Mouse (Mus musculus): ENCODE data around the gene Rora. TPM values are rescaled to one million over a fixed set of nuclear protein-coding genes. Genes with fewer than 3 reads are reported as not detected.

Gene Rora
- polyA plus RNA-seq, 1 experiment = 4.5 TPM

GRCm38 (mm10) chr9:69384905-69385304 is 731.3 kb downstream of the Rora start:
- Histone ChIP-seq H3K4me1 (ENCODE audit: control insufficient read depth, insufficient read depth, insufficient read length, low read length) (peaks cover 2% of the 10 kb centered on the region; the same call in 1 of the 2 replicates), H3K27me3 (ENCODE audit: control insufficient read depth, insufficient read depth, low read length) (no peaks in the 10 kb centered on the region), H3K36me3 (ENCODE audit: control insufficient read depth, insufficient read depth, low read length) (no peaks in the 10 kb centered on the region), H3K4me3 (ENCODE audit: low read depth, low read length) (no peak overlapping the region), H3K27ac (ENCODE audit: insufficient read depth, low read depth, low read length) (no peak overlapping the region)
- 60% methylated on average over 1 of the region's 1 CpGs for WGBS
- TF ChIP-seq POLR2A (IDR thresholded peaks at IDR 0.05; ENCODE audit: low read depth, low read length) = no peak
- TF ChIP-seq CTCF (IDR thresholded peaks at IDR 0.05; ENCODE audit: extremely low read depth, insufficient read length, insufficient replicate concordance, low read depth, low read length) = no peak

GRCm38 (mm10) chr9:69387296-69387695 is 733.7 kb downstream of the Rora start:
- Histone ChIP-seq H3K36me3 (ENCODE audit: control insufficient read depth, insufficient read depth, low read length) (no peaks in the 10 kb centered on the region), H3K4me3 (ENCODE audit: low read depth, low read length) (no peak overlapping the region), H3K27ac (ENCODE audit: insufficient read depth, low read depth, low read length) (no peak overlapping the region), H3K4me1 (ENCODE audit: control insufficient read depth, insufficient read depth, insufficient read length, low read length) (no peaks in the 10 kb centered on the region), H3K27me3 (ENCODE audit: control insufficient read depth, insufficient read depth, low read length) (no peaks in the 10 kb centered on the region)
- WGBS = 81% methylated on average over 4 of the region's 4 CpGs
- TF ChIP-seq CTCF (IDR thresholded peaks at IDR 0.05; ENCODE audit: extremely low read depth, insufficient read length, insufficient replicate concordance, low read depth, low read length) (no peak), POLR2A (IDR thresholded peaks at IDR 0.05; ENCODE audit: low read depth, low read length) (no peak)

- TF ChIP-seq CTCF (IDR thresholded peaks at IDR 0.05; ENCODE audit: extremely low read depth, insufficient read length, insufficient replicate concordance, low read depth, low read length) = no peak
- no peak for TF ChIP-seq POLR2A (IDR thresholded peaks at IDR 0.05; ENCODE audit: low read depth, low read length)
- H3K4me1 ChIP-seq (ENCODE audit: control insufficient read depth, insufficient read depth, insufficient read length, low read length) = no peaks in the 10 kb centered on the region
- WGBS = 78% methylated on average over 4 of the region's 4 CpGs
Measured at GRCm38 (mm10) chr9:69390631-69391030, 737.0 kb downstream of the Rora start.

GRCm38 (mm10) chr9:69394234-69394633 is 740.6 kb downstream of the Rora start:
- Histone ChIP-seq H3K4me1 (ENCODE audit: control insufficient read depth, insufficient read depth, insufficient read length, low read length) (peaks cover 5% of the 10 kb centered on the region; the same call in 1 of the 2 replicates), H3K4me3 (ENCODE audit: low read depth, low read length) (no peak overlapping the region), H3K36me3 (ENCODE audit: control insufficient read depth, insufficient read depth, low read length) (no peaks in the 10 kb centered on the region), H3K27ac (ENCODE audit: insufficient read depth, low read depth, low read length) (no peak overlapping the region), H3K27me3 (ENCODE audit: control insufficient read depth, insufficient read depth, low read length) (no peaks in the 10 kb centered on the region)
- no peak for TF ChIP-seq CTCF (IDR thresholded peaks at IDR 0.05; ENCODE audit: extremely low read depth, insufficient read length, insufficient replicate concordance, low read depth, low read length)
- no peak for TF ChIP-seq POLR2A (IDR thresholded peaks at IDR 0.05; ENCODE audit: low read depth, low read length)
- WGBS = 79% methylated on average over 5 of the region's 5 CpGs

More at GRCm38 (mm10) chr9:69390631-69391030, 737.0 kb downstream of the Rora start:
- Histone ChIP-seq H3K27me3 (ENCODE audit: control insufficient read depth, insufficient read depth, low read length) (no peaks in the 10 kb centered on the region), H3K36me3 (ENCODE audit: control insufficient read depth, insufficient read depth, low read length) (no peaks in the 10 kb centered on the region), H3K27ac (ENCODE audit: insufficient read depth, low read depth, low read length) (no peak overlapping the region), H3K4me3 (ENCODE audit: low read depth, low read length) (no peak overlapping the region)

- no peaks in the 10 kb centered on the region for H3K36me3 ChIP-seq (ENCODE audit: control insufficient read depth, insufficient read depth, low read length)
- 13% methylated on average over 2 of the region's 2 CpGs for WGBS
- H3K4me1 ChIP-seq (ENCODE audit: control insufficient read depth, insufficient read depth, insufficient read length, low read length) = peaks cover 5% of the 10 kb centered on the region; the same call in 1 of the 2 replicates
- H3K4me3 ChIP-seq (ENCODE audit: low read depth, low read length) = peak overlapping the region; percentile 98
- no peaks in the 10 kb centered on the region for H3K27me3 ChIP-seq (ENCODE audit: control insufficient read depth, insufficient read depth, low read length)
- TF ChIP-seq POLR2A (IDR thresholded peaks at IDR 0.05; ENCODE audit: low read depth, low read length) (no peak), CTCF (IDR thresholded peaks at IDR 0.05; ENCODE audit: extremely low read depth, insufficient read length, insufficient replicate concordance, low read depth, low read length) (no peak)
- H3K27ac ChIP-seq (ENCODE audit: insufficient read depth, low read depth, low read length) = no peak overlapping the region
Measured at GRCm38 (mm10) chr9:69397432-69397759, 743.8 kb downstream of the Rora start.

- peak within 1 kb of the TSS; percentile 98 for H3K4me3 ChIP-seq (ENCODE audit: low read depth, low read length)
Measured at GRCm38 (mm10) chr9:69397760-69398452, 744.3 kb downstream of the Rora start, which contains the start of gene Ice2. Gene Ice2 (plus strand): TSS chr9:69397906.

GRCm38 (mm10) chr9:69398453-69398850 is 744.9 kb downstream of the Rora start:
- peak overlapping the region; percentile 98 for H3K4me3 ChIP-seq (ENCODE audit: low read depth, low read length)
- 4% methylated on average over 10 of the region's 10 CpGs for WGBS
- H3K27ac ChIP-seq (ENCODE audit: insufficient read depth, low read depth, low read length) = 0 out of 2 replicates have a peak overlapping the region, but pooled peaks have one; percentile 74
- no peak for TF ChIP-seq POLR2A (IDR thresholded peaks at IDR 0.05; ENCODE audit: low read depth, low read length)
- TF ChIP-seq CTCF (IDR thresholded peaks at IDR 0.05; ENCODE audit: extremely low read depth, insufficient read length, insufficient replicate concordance, low read depth, low read length) = no peak
- H3K27me3 ChIP-seq (ENCODE audit: control insufficient read depth, insufficient read depth, low read length) = no peaks in the 10 kb centered on the region
- peaks cover 1% of the 10 kb centered on the region; the same call in 1 of the 2 replicates for H3K36me3 ChIP-seq (ENCODE audit: control insufficient read depth, insufficient read depth, low read length)
- peaks cover 5% of the 10 kb centered on the region; the same call in 1 of the 2 replicates for H3K4me1 ChIP-seq (ENCODE audit: control insufficient read depth, insufficient read depth, insufficient read length, low read length)

More at GRCm38 (mm10) chr9:69397760-69398452, 744.3 kb downstream of the Rora start, which contains the start of gene Ice2:
- Histone ChIP-seq H3K36me3 (ENCODE audit: control insufficient read depth, insufficient read depth, low read length) (no peaks in the 10 kb centered on the region), H3K27ac (ENCODE audit: insufficient read depth, low read depth, low read length) (peak within 1 kb of the TSS; percentile 74), H3K4me1 (ENCODE audit: control insufficient read depth, insufficient read depth, insufficient read length, low read length) (peaks cover 5% of the 10 kb centered on the region; the same call in 1 of the 2 replicates), H3K27me3 (ENCODE audit: control insufficient read depth, insufficient read depth, low read length) (no peaks in the 10 kb centered on the region)
- under 1% methylated on average over 53 of the region's 53 CpGs for WGBS
- TF ChIP-seq POLR2A (IDR thresholded peaks at IDR 0.05; ENCODE audit: low read depth, low read length) = peak; percentile 37; the same call in 1 of the 2 replicates
- no peak for TF ChIP-seq CTCF (IDR thresholded peaks at IDR 0.05; ENCODE audit: extremely low read depth, insufficient read length, insufficient replicate concordance, low read depth, low read length)
